Mouse (Mus musculus) common myeloid progenitor, adult 5-6 weeks (primary cell): ENCODE measurements around the gene Stam2. TPM values are rescaled to one million over a fixed set of nuclear protein-coding genes. Genes with fewer than 3 reads are reported as not detected.
A peak's percentile ranks its signal among the peaks of the same experiment; 100 is the strongest.

ENCODE experiments used
- ATAC-seq: replicated peaks from 2 replicates; pipeline ENCODE4 v1.8.0; 2016; ENCODE audit warnings: low read depth, mild to moderate bottlenecking, moderate TSS enrichment, inconsistent platforms; ENCODE audit not compliant: poor library complexity, severe bottlenecking
- total RNA-seq: library from RNA; stranded (forward); fragments of 200-1000, 187-1606 nt; gene quantifications from 2 replicates; pipeline ENCODE4 v1.2.3, GENCODE M21; 2017

Gene Stam2
- total RNA-seq, 1 experiment from 2014 or later: 17.4 TPM

GRCm38 (mm10) chr2:52732001-52732400, 10.1 kb downstream of the Stam2 start:
- ATAC-seq: no peak

GRCm38 (mm10) chr2:52730891-52731290, 11.2 kb downstream of the Stam2 start:
- ATAC-seq: no peak

- ATAC-seq: no peak
Measured at GRCm38 (mm10) chr2:52720231-52721025, 21.7 kb downstream of the Stam2 start.

DNA sequence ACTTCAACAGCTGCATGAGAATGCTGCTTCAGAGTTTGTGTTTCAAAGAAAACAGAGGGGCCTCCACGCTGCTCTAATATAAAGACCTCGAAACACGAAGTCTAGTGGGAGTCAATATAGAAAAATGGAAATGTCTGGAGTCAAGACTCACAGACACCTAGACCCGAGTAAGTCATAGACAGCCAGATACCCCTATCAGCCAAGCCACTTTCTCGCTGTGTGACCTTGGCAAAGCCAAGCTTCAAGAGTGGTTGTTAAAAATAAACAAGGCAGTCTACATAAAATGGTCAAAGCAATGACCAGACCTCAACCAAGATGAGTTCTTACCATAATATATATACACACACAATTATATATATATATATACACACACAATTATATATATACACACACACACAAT, 25.0 kb downstream of the Stam2 start:
- no peak for ATAC-seq

- no peak for ATAC-seq
Measured at GRCm38 (mm10) chr2:52715538-52715937, 26.5 kb downstream of the Stam2 start.

DNA sequence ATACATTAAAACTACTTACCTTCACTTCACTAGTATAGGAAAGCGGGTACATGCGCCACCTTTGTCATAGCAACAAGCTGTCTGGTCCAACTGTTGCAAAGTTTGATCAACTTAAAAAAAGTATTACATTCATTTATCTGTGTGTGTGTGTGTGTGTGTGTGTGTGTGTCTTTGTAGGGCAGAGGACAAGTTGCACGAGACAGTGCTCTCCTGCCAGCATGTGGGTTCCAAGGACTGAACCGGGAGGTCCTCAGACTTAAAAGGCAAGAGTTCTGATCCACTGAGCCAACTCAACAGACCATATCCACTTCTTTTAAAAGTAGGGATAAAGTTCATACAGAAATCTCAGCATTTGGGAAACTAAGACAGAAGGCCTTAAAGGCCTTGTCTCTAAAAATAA, 28.0 kb downstream of the Stam2 start:
- no peak for ATAC-seq

GRCm38 (mm10) chr2:52710804-52711203, 31.3 kb downstream of the Stam2 start:
- ATAC-seq: no peak

- ATAC-seq: no peak
Measured at GRCm38 (mm10) chr2:52709417-52709816, 32.7 kb downstream of the Stam2 start.

DNA sequence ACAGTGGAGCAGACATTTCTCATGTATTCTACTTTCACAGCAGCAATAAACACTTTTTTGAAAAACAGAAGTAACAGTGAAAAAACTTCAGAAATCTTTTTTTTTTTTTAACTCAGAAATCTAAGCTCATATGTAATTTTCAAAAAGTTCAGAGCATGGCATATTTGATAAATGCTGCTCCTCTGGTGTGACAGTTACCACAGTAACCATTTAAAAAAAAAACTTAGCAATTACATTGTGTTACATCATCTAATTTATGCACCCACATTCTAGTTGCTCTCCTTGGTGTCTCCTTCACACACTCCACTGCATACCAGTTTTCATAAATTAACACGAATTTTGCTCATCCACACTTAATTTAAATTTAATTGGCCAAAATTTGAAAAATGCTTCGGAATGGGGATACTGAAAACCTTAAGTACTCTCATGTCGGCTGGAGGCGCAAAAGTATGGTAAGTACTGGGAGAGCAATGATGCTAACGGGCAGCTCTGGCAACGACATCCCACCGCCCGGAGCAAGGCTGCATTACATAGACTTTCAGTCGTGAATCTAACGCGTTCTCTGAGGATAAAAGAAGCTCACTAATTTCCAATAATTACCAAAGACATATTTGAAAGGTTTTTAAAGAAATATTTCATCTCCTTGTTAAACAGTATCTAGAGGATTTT, 40.6 kb downstream of the Stam2 start:
- no peak for ATAC-seq

- ATAC-seq: no peak
Measured at GRCm38 (mm10) chr2:52700352-52700751, 41.7 kb downstream of the Stam2 start.

GRCm38 (mm10) chr2:52694604-52695003, 47.5 kb downstream of the Stam2 start:
- no peak for ATAC-seq

DNA sequence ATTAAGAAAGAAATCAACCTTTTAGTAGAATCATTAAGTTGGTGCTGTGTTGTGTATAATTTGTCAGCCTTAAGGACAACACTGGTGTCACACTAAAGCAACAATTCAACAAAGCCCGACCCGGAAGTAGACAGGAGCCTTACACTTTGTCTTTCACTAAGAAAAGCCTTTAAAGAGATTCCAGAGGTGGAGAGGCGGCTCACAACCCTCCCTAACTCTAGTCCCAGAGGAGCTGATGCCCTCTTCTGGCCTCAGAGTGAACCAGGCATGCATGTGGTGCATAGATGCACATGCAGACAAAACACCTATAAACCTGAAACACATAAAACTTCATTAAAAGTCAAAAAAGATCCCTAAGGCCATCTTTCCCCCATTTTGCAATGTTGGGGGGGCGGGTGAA, 50.3 kb downstream of the Stam2 start:
- no peak for ATAC-seq

GRCm38 (mm10) chr2:52686601-52687000, 55.5 kb downstream of the Stam2 start:
- no peak for ATAC-seq

- ATAC-seq: no peak
Measured at GRCm38 (mm10) chr2:52677589-52677988, 64.5 kb downstream of the Stam2 start.

- ATAC-seq: no peak
Measured at GRCm38 (mm10) chr2:52676913-52677303, 65.2 kb downstream of the Stam2 start.

GRCm38 (mm10) chr2:52676023-52676912, 65.8 kb downstream of the Stam2 start, which contains the start of gene Cacnb4:
TSS of gene Cacnb4 (minus strand) at chr2:52676831.
- ATAC-seq: no peak

DNA sequence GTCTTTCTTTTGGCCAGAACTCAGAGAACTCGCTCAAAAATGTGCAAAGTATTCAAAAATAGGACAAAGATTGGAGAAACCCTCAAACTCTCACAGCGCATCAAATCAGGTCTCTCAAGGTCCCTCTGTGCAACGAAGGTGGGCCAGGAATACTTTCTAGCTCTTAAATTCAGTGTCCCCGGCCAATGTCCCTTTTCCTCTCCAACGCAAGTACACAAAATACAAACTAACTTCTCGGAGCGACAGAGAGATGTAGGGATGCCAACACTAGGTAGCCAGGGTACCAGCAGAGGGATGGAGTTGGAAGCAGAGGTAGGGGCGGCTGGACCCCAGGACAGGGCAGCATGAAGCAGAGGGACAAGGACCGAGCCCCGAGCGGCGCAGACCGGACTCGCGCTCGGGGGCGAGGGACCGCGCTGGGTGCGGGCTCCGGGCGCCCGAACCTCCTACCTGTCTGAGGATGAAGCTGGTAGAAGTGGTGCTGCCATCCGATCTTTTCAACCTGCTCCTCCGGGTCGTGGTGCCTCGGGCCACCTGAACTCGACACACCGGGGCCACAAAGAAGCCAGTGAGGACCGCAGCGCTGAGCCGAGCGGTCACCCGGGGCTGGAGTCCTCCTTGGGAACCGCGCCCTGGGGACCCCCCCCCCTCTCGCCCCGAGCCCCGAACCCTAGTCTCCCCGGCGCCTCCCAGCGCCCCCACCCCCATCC, 66.6 kb downstream of the Stam2 start:
- ATAC-seq: no peak

DNA sequence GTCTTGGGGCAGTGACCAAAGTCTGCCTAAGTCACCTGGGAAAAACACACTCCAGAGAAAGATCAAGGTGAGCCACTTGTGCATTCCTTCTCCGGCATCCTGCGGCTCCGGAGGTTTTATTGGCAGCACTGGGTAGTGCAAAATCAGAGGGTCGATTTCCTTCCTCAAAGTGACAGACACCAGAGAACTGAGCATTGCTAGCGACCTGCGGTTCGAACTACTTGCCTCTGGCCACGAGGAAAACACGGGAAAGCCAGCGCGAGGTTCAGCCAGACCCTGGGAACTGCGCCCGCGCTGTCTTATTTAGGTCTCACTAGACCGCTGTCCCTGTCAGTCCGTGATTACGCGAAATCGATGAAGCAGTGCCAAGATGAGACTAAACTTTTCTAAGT, 67.2 kb downstream of the Stam2 start:
- peak; percentile 46; the same call in 1 of the 2 replicates for ATAC-seq

DNA sequence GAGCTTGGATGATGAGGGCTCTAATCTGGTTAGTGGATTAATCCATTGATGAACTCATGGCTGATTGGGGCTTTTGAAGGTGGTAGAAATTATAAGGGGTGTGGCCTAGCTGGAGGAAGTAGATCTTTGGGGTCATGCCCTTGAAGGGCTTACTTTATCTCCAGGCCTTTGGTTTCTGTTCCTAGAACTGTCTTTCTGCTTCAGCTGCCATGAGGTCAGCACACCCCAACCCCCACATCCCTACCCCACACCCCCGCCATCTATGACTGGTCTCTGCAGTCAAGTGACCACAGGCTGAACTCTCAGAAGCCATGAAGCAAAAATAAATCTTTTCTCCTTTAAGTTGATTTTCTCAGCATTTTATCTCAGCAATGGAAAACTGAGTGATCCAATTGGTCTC, 68.9 kb downstream of the Stam2 start:
- peak; percentile 59 for ATAC-seq

DNA sequence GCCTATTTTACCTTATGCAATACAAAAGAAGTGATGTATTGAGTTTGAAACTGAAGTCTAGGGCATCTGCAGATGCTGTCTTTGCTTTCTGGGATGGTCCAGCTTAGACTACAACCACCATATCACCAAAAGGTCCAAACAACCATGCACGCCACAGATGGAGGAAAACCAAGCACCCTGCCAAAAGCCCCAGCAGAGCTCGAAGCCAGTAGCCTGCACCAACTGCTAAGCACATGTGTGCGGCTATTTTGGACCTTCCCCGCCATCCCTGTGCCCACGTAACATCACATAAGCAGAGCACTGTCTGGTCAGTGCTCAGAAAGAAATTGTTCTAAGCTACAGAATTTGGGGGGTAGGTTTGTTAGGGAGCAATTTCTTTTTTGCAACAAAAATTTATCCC, 71.3 kb downstream of the Stam2 start:
- ATAC-seq: no peak
